Comparison of ENCODE assay signal across 22 mouse cellular contexts in the genomic region with DNA sequence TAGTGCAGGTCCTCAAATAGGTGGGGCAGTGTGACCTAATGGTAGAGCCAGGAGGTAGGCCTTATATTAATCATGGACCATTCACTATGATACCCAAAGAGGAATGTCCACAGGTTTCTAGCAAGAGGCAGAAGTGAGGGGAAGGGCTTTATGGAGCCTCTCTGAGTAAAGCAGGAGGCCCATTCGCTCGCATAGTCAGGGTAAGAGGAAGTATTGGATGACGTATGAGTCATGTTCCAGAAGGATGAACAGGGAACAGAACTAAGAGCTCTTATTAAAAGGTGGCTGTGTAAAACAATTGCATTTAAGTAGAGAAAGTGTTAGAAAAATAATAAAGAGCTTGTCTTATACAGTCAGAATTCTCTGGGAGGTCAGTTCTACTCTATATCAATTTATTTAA. TPM values are rescaled to one million over a fixed set of nuclear protein-coding genes. Genes with fewer than 3 reads are reported as not detected.
DNase-seq lines count a peak whose midpoint lies in the region; ATAC-seq and TF ChIP-seq lines count a peak whose summit lies in the region.
"Had no signal": no experiment of that assay in that cellular context is flagged by ENCODE, and none has a peak within 500 bp of the region (broad histone marks: within the 10 kb centered on the region; RNA-seq: fewer than 3 reads in every experiment).

No protein-coding gene starts in this region.

- peaks cover 14% of the 10 kb centered on the region for H3K36me3 ChIP-seq in liver, postnatal 0 days (replicated peaks; ENCODE audit: insufficient read depth, low read length)

- no peak for TF ChIP-seq EP300 in liver, postnatal 0 days (IDR thresholded peaks at IDR 0.05; ENCODE audit: low read depth)

- ATAC-seq in liver, postnatal 0 days, result no peak
- ATAC-seq in Patski, result peak; percentile 82
- peak; percentile 43; the same call in 1 of the 2 replicates for ATAC-seq in neutrophil, adult 5-6 weeks (ENCODE audit: extremely low read depth, insufficient number of reproducible peaks, low FRiP score, poor library complexity, severe bottlenecking)
- ATAC-seq: inflammation-experienced regulatory T-cells, adult 6 months; midbrain, embryonic 13.5 days had no signal

- 62% methylated on average over 3 of the region's 3 CpGs for WGBS in liver, postnatal 0 days (ENCODE audit: insufficient replicate concordance)

- peak overlapping the region; percentile 86; the same call in 1 of the 2 replicates for H3K27ac ChIP-seq in liver, postnatal 0 days (ENCODE audit: low read depth)
- H3K27ac ChIP-seq: forebrain, embryonic 10.5 days; hindbrain, embryonic 12.5 days; limb, embryonic 12.5 days; midbrain, embryonic 13.5 days had no signal

- H3K9ac ChIP-seq in liver, postnatal 0 days (replicated peaks), result no peak overlapping the region
- H3K9ac ChIP-seq: hindbrain, embryonic 12.5 days; kidney, embryonic 15.5 days; limb, embryonic 12.5 days; midbrain, embryonic 13.5 days; neural tube, embryonic 15.5 days had no signal

- in situ Hi-C loops in Patski (cut with MboI; ENCODE audit: low pct_unique_long_range_greater_than_20kb), result no loop called here

- H3K4me3 ChIP-seq in liver, postnatal 0 days (ENCODE audit: low read depth, low read length), result no peak overlapping the region
- H3K4me3 ChIP-seq: forebrain, embryonic 10.5 days; hindbrain, embryonic 12.5 days; kidney, embryonic 15.5 days; limb, embryonic 12.5 days; midbrain, embryonic 13.5 days; myocyte; neural tube, embryonic 15.5 days had no signal

- peaks cover 28% of the 10 kb centered on the region for H3K4me1 ChIP-seq in liver, postnatal 0 days (ENCODE audit: insufficient read depth)
- H3K4me1 ChIP-seq: forebrain, embryonic 10.5 days; hindbrain, embryonic 12.5 days; limb, embryonic 12.5 days; neural tube, embryonic 15.5 days had no signal

- DNase-seq in heart, adult 11 months, result peak; percentile 62
- DNase-seq in heart, postnatal 4 days, result no peak
- DNase-seq in liver, postnatal 0 days, result no peak
- DNase-seq in liver (no peak), Patski (ENCODE audit: low read depth, low spot score) (peak; percentile 7)
- DNase-seq in layer of hippocampus, adult 8-10 months (ENCODE audit: low spot score in 2 of 2), result no peak
- DNase-seq in layer of hippocampus, postnatal 25 days (ENCODE audit: extremely low spot score in 1 of 2, low spot score in 1 of 2), result no peak
- DNase-seq: adrenal gland, postnatal 10 days; cerebellum, adult 8-10 months; gastrocnemius, postnatal 10 days; lung, postnatal 4 days; right cerebral cortex, postnatal 4 days; thymus, adult 18-20 months had no signal

- TF ChIP-seq CTCF in liver, postnatal 0 days (IDR thresholded peaks at IDR 0.05; ENCODE audit: low read depth), result no peak
- TF ChIP-seq CTCF in Patski (IDR thresholded peaks at IDR 0.05), result no peak

- CTCF ChIA-PET in Patski (lab: Charles Lee), result interaction anchor here (1.4 kb wide), 1 partner anchor 15 kb away, joined by 4 read pairs; no protein-coding TSS in a partner anchor

- H3K4me2 ChIP-seq in liver, postnatal 0 days (ENCODE audit: low read depth, low read length), result no peak overlapping the region
- H3K4me2 ChIP-seq: hindbrain, embryonic 12.5 days; kidney, embryonic 15.5 days; limb, embryonic 12.5 days; midbrain, embryonic 13.5 days; neural tube, embryonic 15.5 days had no signal

- POLR2A ChIA-PET in Patski (lab: Charles Lee), result no interaction called here

- H3K27me3 ChIP-seq in liver, postnatal 0 days (ENCODE audit: insufficient read depth, low read length), result no peaks in the 10 kb centered on the region
- H3K27me3 ChIP-seq in Patski, result no peaks in the 10 kb centered on the region
- H3K27me3 ChIP-seq: hindbrain, embryonic 12.5 days; kidney, embryonic 15.5 days; limb, embryonic 12.5 days; midbrain, embryonic 13.5 days; neural tube, embryonic 15.5 days had no signal

- H3K9me3 ChIP-seq in liver, postnatal 0 days (ENCODE audit: low read length), result no peaks in the 10 kb centered on the region
- H3K9me3 ChIP-seq: kidney, embryonic 15.5 days; midbrain, embryonic 13.5 days; neural tube, embryonic 15.5 days had no signal

RNA-seq across cellular contexts. Expression of a gene that starts 57.0 kb away (rescaled TPM):
- 1 to 10 TPM; 4.0 to 4.1 TPM for total RNA-seq in heart, postnatal 4 days (2021)
- polyA plus RNA-seq in liver, postnatal 0 days (2015; fragmentation: Nextera tagmentation; extraction: Ambion mirVana), result 12.2 and 12.9 TPM in 2 replicates
- 8.8 TPM for polyA plus RNA-seq in Patski (2021)
- total RNA-seq in neutrophil, adult 5-6 weeks (2017), result 7.8 and 10.4 TPM in 2 replicates
- total RNA-seq in layer of hippocampus, adult 8-10 months (2022), result 1 to 10 TPM; 1.1 to 2.4 (median 2.0) TPM
- 1 to 10 TPM; 1.8 TPM for total RNA-seq in layer of hippocampus, postnatal 25 days (2021)

RNA-seq across cellular contexts. Expression of a gene that starts 57.8 kb away (rescaled TPM):
- 10 to 100 TPM; 40.6 to 44.4 TPM for total RNA-seq in heart, postnatal 4 days (2021)
- polyA plus RNA-seq in liver, postnatal 0 days (2015; fragmentation: Nextera tagmentation; extraction: Ambion mirVana), result 29.1 and 29.9 TPM in 2 replicates
- polyA plus RNA-seq in Patski (2021), result 44.4 TPM
- 18.3 and 20.0 TPM in 2 replicates for total RNA-seq in neutrophil, adult 5-6 weeks (2017)
- total RNA-seq in layer of hippocampus, adult 8-10 months (2022), result 10 to 100 TPM; 25.4 to 41.4 (median 32.9) TPM
- total RNA-seq in layer of hippocampus, postnatal 25 days (2021), result 10 to 100 TPM; 26.4 to 29.3 TPM

Comparison
In these comparisons a context has a peak if more than half of its experiments do, and no peak if none do; other contexts are left out.
1. DNase-seq: peak in heart, adult 11 months (single experiment) and Patski (single experiment); none in heart, postnatal 4 days (single experiment), liver, postnatal 0 days (single experiment), liver (single experiment), layer of hippocampus, adult 8-10 months (0 of 2) and layer of hippocampus, postnatal 25 days (0 of 2).